Comparison of ENCODE assay signal across 27 mouse cellular contexts in the genomic region with DNA sequence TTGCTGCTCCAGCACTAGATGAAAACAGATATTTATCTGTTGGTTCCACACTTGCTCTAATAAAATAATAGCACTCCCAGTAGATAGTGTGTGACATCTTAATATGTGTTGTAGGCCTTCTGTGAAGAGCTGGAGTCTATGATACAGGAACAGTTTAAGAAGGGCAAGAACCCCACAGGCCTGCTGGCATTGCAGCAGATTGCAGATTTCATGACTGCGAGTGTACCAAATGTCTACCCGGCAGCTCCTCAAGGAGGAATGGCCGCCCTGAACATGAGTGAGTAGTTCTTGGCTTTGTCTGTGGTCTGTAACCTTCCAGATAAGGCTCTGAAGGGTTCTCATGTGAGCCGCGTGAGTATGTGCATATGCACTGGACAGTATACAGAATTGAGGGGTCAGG.
"Had no signal": no experiment of that assay in that cellular context is flagged by ENCODE, and none has a peak within 500 bp of the region (broad histone marks: within the 10 kb centered on the region; RNA-seq: fewer than 3 reads in every experiment).

No protein-coding gene starts in this region.

- H3K9ac ChIP-seq: embryonic facial prominence, embryonic 12.5 days; embryonic facial prominence, embryonic 13.5 days; embryonic facial prominence, embryonic 15.5 days; forebrain, embryonic 12.5 days; forebrain, embryonic 13.5 days; forebrain, embryonic 15.5 days; forebrain, postnatal 0 days had no signal

- H3K4me2 ChIP-seq: embryonic facial prominence, embryonic 12.5 days; embryonic facial prominence, embryonic 13.5 days; embryonic facial prominence, embryonic 15.5 days; forebrain, embryonic 12.5 days; forebrain, embryonic 13.5 days; forebrain, embryonic 15.5 days had no signal

- DNase-seq: cerebellum, adult 2 months; cerebellum, adult 8-10 months; cerebellum, adult 9-10 months; cerebellum, adult 9-11 months; cerebellum, postnatal 14 days; cerebellum, postnatal 25 days; cerebellum, postnatal 36 days; embryo, embryonic 11 days; forebrain, postnatal 0 days; gastrocnemius, adult 2 months; gastrocnemius, postnatal 10 days; gastrocnemius, postnatal 14 days; gastrocnemius, postnatal 25 days; gastrocnemius, postnatal 36 days; heart, adult 18-20 months; heart, adult 2 months had no signal

- H3K27me3 ChIP-seq: embryonic facial prominence, embryonic 12.5 days; embryonic facial prominence, embryonic 13.5 days; embryonic facial prominence, embryonic 15.5 days; forebrain, embryonic 12.5 days; forebrain, embryonic 13.5 days; forebrain, embryonic 15.5 days had no signal

- H3K4me3 ChIP-seq: embryonic facial prominence, embryonic 10.5 days; embryonic facial prominence, embryonic 12.5 days; embryonic facial prominence, embryonic 13.5 days; embryonic facial prominence, embryonic 15.5 days; erythroblast, embryonic 14.5 days; forebrain, embryonic 10.5 days; forebrain, embryonic 12.5 days; forebrain, embryonic 13.5 days; forebrain, embryonic 15.5 days; gastrocnemius, adult 2 months; heart, adult 2 months had no signal

- H3K9me3 ChIP-seq: embryonic facial prominence, embryonic 10.5 days; embryonic facial prominence, embryonic 12.5 days; embryonic facial prominence, embryonic 13.5 days; embryonic facial prominence, embryonic 15.5 days; forebrain, embryonic 10.5 days; forebrain, embryonic 12.5 days; forebrain, embryonic 13.5 days; forebrain, embryonic 15.5 days had no signal

- H3K4me1 ChIP-seq: embryonic facial prominence, embryonic 10.5 days; embryonic facial prominence, embryonic 12.5 days; embryonic facial prominence, embryonic 13.5 days; embryonic facial prominence, embryonic 15.5 days; forebrain, embryonic 10.5 days; forebrain, embryonic 12.5 days; forebrain, embryonic 13.5 days; forebrain, embryonic 15.5 days had no signal

- H3K27ac ChIP-seq: embryonic facial prominence, embryonic 10.5 days; embryonic facial prominence, embryonic 12.5 days; embryonic facial prominence, embryonic 13.5 days; embryonic facial prominence, embryonic 15.5 days; forebrain, embryonic 10.5 days; forebrain, embryonic 12.5 days; forebrain, embryonic 13.5 days; forebrain, embryonic 15.5 days; gastrocnemius, adult 2 months; heart, adult 2 months had no signal

- ATAC-seq: forebrain, embryonic 13.5 days; forebrain, embryonic 14.5 days; forebrain, embryonic 15.5 days; forebrain, embryonic 16.5 days; forebrain, postnatal 0 days had no signal
